Mouse (Mus musculus): ENCODE results near the gene Msx1. TPM values are rescaled to one million over a fixed set of nuclear protein-coding genes. Genes with fewer than 3 reads are reported as not detected.

The Msx1 gene
- polyA plus RNA-seq, 1 experiment = 1.1 TPM

- Histone ChIP-seq H3K27me3 (replicated peaks; ENCODE audit: control insufficient read depth, insufficient read depth, low read length) (peaks cover 2% of the 10 kb centered on the region; the same call in 1 of the 2 replicates), H3K36me3 (ENCODE audit: control insufficient read depth, insufficient read depth, low read length) (no peaks in the 10 kb centered on the region), H3K4me3 (ENCODE audit: insufficient read depth, low read depth, low read length) (no peak overlapping the region), H3K27ac (ENCODE audit: insufficient read depth, low read depth, low read length) (no peak overlapping the region), H3K4me1 (ENCODE audit: control insufficient read depth, insufficient read depth, low read length) (no peaks in the 10 kb centered on the region)
- no peak for DNase-seq
- no peak for TF ChIP-seq CTCF (conservative IDR thresholded peaks at IDR 0.05; ENCODE audit: insufficient read depth, insufficient read length, low read depth, low read length)
- no peak for TF ChIP-seq POLR2A (IDR thresholded peaks at IDR 0.05; ENCODE audit: low read depth, low read length)
- WGBS = 86% methylated on average over 4 of the region's 4 CpGs
Measured at GRCm38 (mm10) chr5:37815909-37816308, 8.5 kb downstream of the Msx1 start.

- TF ChIP-seq CTCF (conservative IDR thresholded peaks at IDR 0.05; ENCODE audit: insufficient read depth, insufficient read length, low read depth, low read length) (peak; percentile 66), POLR2A (IDR thresholded peaks at IDR 0.05; ENCODE audit: low read depth, low read length) (no peak)
- Histone ChIP-seq H3K27me3 (replicated peaks; ENCODE audit: control insufficient read depth, insufficient read depth, low read length) (peaks cover 2% of the 10 kb centered on the region; the same call in 1 of the 2 replicates), H3K27ac (ENCODE audit: insufficient read depth, low read depth, low read length) (no peak overlapping the region), H3K36me3 (ENCODE audit: control insufficient read depth, insufficient read depth, low read length) (no peaks in the 10 kb centered on the region), H3K4me3 (ENCODE audit: insufficient read depth, low read depth, low read length) (no peak overlapping the region), H3K4me1 (ENCODE audit: control insufficient read depth, insufficient read depth, low read length) (no peaks in the 10 kb centered on the region)
- DNase-seq = no peak
Measured at GRCm38 (mm10) chr5:37814169-37814568, 10.2 kb downstream of the Msx1 start.

- WGBS = 87% methylated on average over 6 of the region's 6 CpGs
- Histone ChIP-seq H3K27me3 (replicated peaks; ENCODE audit: control insufficient read depth, insufficient read depth, low read length) (no peaks in the 10 kb centered on the region), H3K4me1 (ENCODE audit: control insufficient read depth, insufficient read depth, low read length) (no peaks in the 10 kb centered on the region), H3K27ac (ENCODE audit: insufficient read depth, low read depth, low read length) (no peak overlapping the region), H3K36me3 (ENCODE audit: control insufficient read depth, insufficient read depth, low read length) (no peaks in the 10 kb centered on the region), H3K4me3 (ENCODE audit: insufficient read depth, low read depth, low read length) (no peak overlapping the region)
- TF ChIP-seq CTCF (conservative IDR thresholded peaks at IDR 0.05; ENCODE audit: insufficient read depth, insufficient read length, low read depth, low read length) (no peak), POLR2A (IDR thresholded peaks at IDR 0.05; ENCODE audit: low read depth, low read length) (no peak)
- DNase-seq = no peak
Measured at GRCm38 (mm10) chr5:37805291-37805690, 19.1 kb downstream of the Msx1 start.

- Histone ChIP-seq H3K36me3 (ENCODE audit: control insufficient read depth, insufficient read depth, low read length) (no peaks in the 10 kb centered on the region), H3K4me1 (ENCODE audit: control insufficient read depth, insufficient read depth, low read length) (no peaks in the 10 kb centered on the region), H3K4me3 (ENCODE audit: insufficient read depth, low read depth, low read length) (no peak overlapping the region), H3K27me3 (replicated peaks; ENCODE audit: control insufficient read depth, insufficient read depth, low read length) (no peaks in the 10 kb centered on the region), H3K27ac (ENCODE audit: insufficient read depth, low read depth, low read length) (no peak overlapping the region)
- no peak for TF ChIP-seq POLR2A (IDR thresholded peaks at IDR 0.05; ENCODE audit: low read depth, low read length)
- TF ChIP-seq CTCF (conservative IDR thresholded peaks at IDR 0.05; ENCODE audit: insufficient read depth, insufficient read length, low read depth, low read length) = no peak
- 77% methylated on average over 8 of the region's 8 CpGs for WGBS
- DNase-seq = no peak
Measured at GRCm38 (mm10) chr5:37804512-37805118, 19.8 kb downstream of the Msx1 start.

GRCm38 (mm10) chr5:37797251-37797650, 27.1 kb downstream of the Msx1 start:
- TF ChIP-seq CTCF (conservative IDR thresholded peaks at IDR 0.05; ENCODE audit: insufficient read depth, insufficient read length, low read depth, low read length) (no peak), POLR2A (IDR thresholded peaks at IDR 0.05; ENCODE audit: low read depth, low read length) (no peak)
- 79% methylated on average over 6 of the region's 6 CpGs for WGBS

GRCm38 (mm10) chr5:37796751-37797150, 27.6 kb downstream of the Msx1 start:
- no peak for DNase-seq
- Histone ChIP-seq H3K4me1 (ENCODE audit: control insufficient read depth, insufficient read depth, low read length) (no peaks in the 10 kb centered on the region), H3K27me3 (replicated peaks; ENCODE audit: control insufficient read depth, insufficient read depth, low read length) (no peaks in the 10 kb centered on the region), H3K36me3 (ENCODE audit: control insufficient read depth, insufficient read depth, low read length) (no peaks in the 10 kb centered on the region), H3K4me3 (ENCODE audit: insufficient read depth, low read depth, low read length) (no peak overlapping the region), H3K27ac (ENCODE audit: insufficient read depth, low read depth, low read length) (no peak overlapping the region)
- WGBS = 76% methylated on average over 5 of the region's 5 CpGs
- no peak for TF ChIP-seq CTCF (conservative IDR thresholded peaks at IDR 0.05; ENCODE audit: insufficient read depth, insufficient read length, low read depth, low read length)

More at GRCm38 (mm10) chr5:37797251-37797650, 27.1 kb downstream of the Msx1 start:
- H3K4me1 ChIP-seq (ENCODE audit: control insufficient read depth, insufficient read depth, low read length) = no peaks in the 10 kb centered on the region
- H3K27me3 ChIP-seq (replicated peaks; ENCODE audit: control insufficient read depth, insufficient read depth, low read length) = no peaks in the 10 kb centered on the region
- no peak for DNase-seq
- no peak overlapping the region for H3K4me3 ChIP-seq (ENCODE audit: insufficient read depth, low read depth, low read length)
- no peaks in the 10 kb centered on the region for H3K36me3 ChIP-seq (ENCODE audit: control insufficient read depth, insufficient read depth, low read length)
- H3K27ac ChIP-seq (ENCODE audit: insufficient read depth, low read depth, low read length) = no peak overlapping the region

- no peaks in the 10 kb centered on the region for H3K4me1 ChIP-seq (ENCODE audit: control insufficient read depth, insufficient read depth, low read length)
- H3K27ac ChIP-seq (ENCODE audit: insufficient read depth, low read depth, low read length) = no peak overlapping the region
- no peak overlapping the region for H3K4me3 ChIP-seq (ENCODE audit: insufficient read depth, low read depth, low read length)
- H3K27me3 ChIP-seq (replicated peaks; ENCODE audit: control insufficient read depth, insufficient read depth, low read length) = no peaks in the 10 kb centered on the region
- DNase-seq = no peak
- WGBS = 89% methylated on average over 6 of the region's 6 CpGs
- no peaks in the 10 kb centered on the region for H3K36me3 ChIP-seq (ENCODE audit: control insufficient read depth, insufficient read depth, low read length)
- TF ChIP-seq POLR2A (IDR thresholded peaks at IDR 0.05; ENCODE audit: low read depth, low read length) (no peak), CTCF (conservative IDR thresholded peaks at IDR 0.05; ENCODE audit: insufficient read depth, insufficient read length, low read depth, low read length) (no peak)
Measured at GRCm38 (mm10) chr5:37795691-37796090, 28.7 kb downstream of the Msx1 start.

All from kidney, adult 2 months (tissue).